Mouse (Mus musculus) embryonic facial prominence, embryonic 12.5 days (tissue): ENCODE results near the gene Acot2. TPM values are rescaled to one million over a fixed set of nuclear protein-coding genes. Genes with fewer than 3 reads are reported as not detected.
"Not testable (repeated sequence)": the region's sequence is repeated elsewhere in the genome, so short reads cannot be mapped to it uniquely, and the experiment has no call there.

ENCODE experiments used
- ATAC-seq: fragments of 200-750 bp; cut with Nextera tagmentation; 2 replicates; pipeline ENCODE4 v1.8.0; 2017; ENCODE audit not compliant: insufficient number of reproducible peaks, insufficient read depth, low FRiP score, low TSS enrichment
- H3K27ac ChIP-seq: fragments of 300-500 bp; sonication (generic); 2 replicates; pipeline ENCODE4 v1.5.1; 2016; ENCODE audit warnings: mild to moderate bottlenecking
- H3K27me3 ChIP-seq: fragments of 300-500 bp; sonication (generic); 2 replicates; pipeline ENCODE4 v1.6.1; 2016; ENCODE audit warnings: mild to moderate bottlenecking, moderate library complexity
- H3K36me3 ChIP-seq: fragments of 300-500 bp; sonication (generic); 2 replicates; pipeline ENCODE4 v1.6.1; 2016; ENCODE audit warnings: mild to moderate bottlenecking
- H3K4me1 ChIP-seq: fragments of 300-500 bp; sonication (generic); 2 replicates; pipeline ENCODE4 v1.6.1; 2016
- H3K4me2 ChIP-seq: fragments of 300-500 bp; sonication (generic); replicated peaks from 2 replicates; pipeline ENCODE4 v1.6.1; 2016; ENCODE audit warnings: mild to moderate bottlenecking, moderate library complexity
- H3K4me3 ChIP-seq: fragments of 300-500 bp; sonication (generic); 2 replicates; pipeline ENCODE4 v1.5.1; 2016; ENCODE audit warnings: mild to moderate bottlenecking
- H3K9ac ChIP-seq: fragments of 300-500 bp; sonication (generic); 2 replicates; pipeline ENCODE4 v1.6.1; 2016; ENCODE audit warnings: mild to moderate bottlenecking, moderate library complexity
- H3K9me3 ChIP-seq: fragments of 300-500 bp; sonication (generic); 2 replicates; pipeline ENCODE4 v1.6.1; 2016; ENCODE audit warnings: mild to moderate bottlenecking, moderate library complexity
- WGBS: fragments of 180-500 bp; shearing (Covaris S2); methylation state at CpG from one replicate; pipeline ENCODE4 v1.1.7; 2016; 5-methylcytosine and 5-hydroxymethylcytosine counted together
- polyA plus RNA-seq: library from polyadenylated mRNA; unstranded; fragments of >200 nt; fragmentation: Nextera tagmentation; extraction: Ambion mirVana; gene quantifications from 2 replicates; pipeline ENCODE4 v1.2.1, GENCODE M21; 2016

The Acot2 gene
- polyA plus RNA-seq, 1 experiment from 2014 or later = 20.8 TPM

- no peak overlapping the region for H3K27ac ChIP-seq
- H3K36me3 ChIP-seq = no peaks in the 10 kb centered on the region
- no peak overlapping the region for H3K9ac ChIP-seq
- ATAC-seq = no peak
- H3K27me3 ChIP-seq = no peaks in the 10 kb centered on the region
- H3K4me2 ChIP-seq = no peak overlapping the region
- H3K9me3 ChIP-seq = no peaks in the 10 kb centered on the region; the same call in 1 of the 2 replicates
- WGBS = 61% methylated on average over 11 of the region's 11 CpGs
- H3K4me3 ChIP-seq = no peak overlapping the region
- H3K4me1 ChIP-seq = no peaks in the 10 kb centered on the region
Observed at GRCm38 (mm10) chr12:83998341-83999107, 10.9 kb downstream of the Acot2 start.

GRCm38 (mm10) chr12:83999237-83999636, 11.6 kb downstream of the Acot2 start:
- not testable (repeated sequence) for H3K27me3 ChIP-seq, H3K9ac ChIP-seq, H3K4me2 ChIP-seq, H3K4me1 ChIP-seq, H3K4me3 ChIP-seq, H3K27ac ChIP-seq, H3K36me3 ChIP-seq, H3K9me3 ChIP-seq, ATAC-seq
- WGBS = 80% methylated on average over 8 of the region's 8 CpGs

GRCm38 (mm10) chr12:84000418-84000817, 12.8 kb downstream of the Acot2 start:
- WGBS = 91% methylated on average over 3 of the region's 3 CpGs

GRCm38 (mm10) chr12:84003866-84004265, 16.2 kb downstream of the Acot2 start:
- H3K9me3 ChIP-seq = no peaks in the 10 kb centered on the region; the same call in 1 of the 2 replicates
- H3K4me2 ChIP-seq = no peak overlapping the region
- no peaks in the 10 kb centered on the region for H3K27me3 ChIP-seq
- no peak overlapping the region for H3K27ac ChIP-seq
- H3K4me1 ChIP-seq = peaks cover 2% of the 10 kb centered on the region; the same call in 1 of the 2 replicates
- WGBS = 83% methylated on average over 1 of the region's 1 CpGs
- no peak overlapping the region for H3K9ac ChIP-seq
- ATAC-seq = no peak
- no peaks in the 10 kb centered on the region for H3K36me3 ChIP-seq
- H3K4me3 ChIP-seq = no peak overlapping the region

More at GRCm38 (mm10) chr12:84000418-84000817, 12.8 kb downstream of the Acot2 start:
- H3K27ac ChIP-seq = no peak overlapping the region
- H3K4me1 ChIP-seq = no peaks in the 10 kb centered on the region
- no peak for ATAC-seq
- no peaks in the 10 kb centered on the region for H3K36me3 ChIP-seq
- H3K9ac ChIP-seq = no peak overlapping the region
- no peak overlapping the region for H3K4me2 ChIP-seq
- H3K9me3 ChIP-seq = no peaks in the 10 kb centered on the region; the same call in 1 of the 2 replicates
- H3K4me3 ChIP-seq = no peak overlapping the region
- H3K27me3 ChIP-seq = no peaks in the 10 kb centered on the region

GRCm38 (mm10) chr12:84008251-84008650, 20.6 kb downstream of the Acot2 start:
- no peaks in the 10 kb centered on the region for H3K9me3 ChIP-seq
- no peak overlapping the region for H3K27ac ChIP-seq
- no peaks in the 10 kb centered on the region for H3K36me3 ChIP-seq
- H3K9ac ChIP-seq = no peak overlapping the region
- H3K27me3 ChIP-seq = no peaks in the 10 kb centered on the region
- no peak overlapping the region for H3K4me3 ChIP-seq
- H3K4me1 ChIP-seq = peaks cover 19% of the 10 kb centered on the region
- ATAC-seq = no peak
- 92% methylated on average over 12 of the region's 12 CpGs for WGBS
- H3K4me2 ChIP-seq = no peak overlapping the region

- Histone ChIP-seq H3K4me2 (peak overlapping the region; percentile 52), H3K9me3 (no peaks in the 10 kb centered on the region), H3K4me1 (peaks cover 19% of the 10 kb centered on the region), H3K36me3 (no peaks in the 10 kb centered on the region), H3K9ac (no peak overlapping the region), H3K4me3 (peak overlapping the region; percentile 47), H3K27ac (0 out of 2 replicates have a peak overlapping the region, but pooled peaks have one; percentile 50), H3K27me3 (no peaks in the 10 kb centered on the region)
- ATAC-seq = no peak
- whole genome bisulfite sequencing = 69% methylated on average over 8 of the region's 8 CpGs
Observed at GRCm38 (mm10) chr12:84008729-84009128, 21.1 kb downstream of the Acot2 start.

GRCm38 (mm10) chr12:84009171-84009965, 21.7 kb downstream of the Acot2 start, which contains the start of gene Acot1:
Acot1 (plus strand) TSS chr12:84009490.
- ATAC-seq = peak; percentile 93
- not testable (repeated sequence) for H3K27me3 ChIP-seq, H3K36me3 ChIP-seq, H3K9me3 ChIP-seq
- Histone ChIP-seq H3K4me1 (peaks cover 19% of the 10 kb centered on the region), H3K4me3 (peak within 1 kb of the TSS; percentile 47), H3K4me2 (peak within 1 kb of the TSS; percentile 52), H3K27ac (0 out of 2 replicates have a peak within 1 kb of the TSS, but pooled peaks have one; percentile 50), H3K9ac (peak within 1 kb of the TSS; percentile 60)
- 1% methylated on average over 53 of the region's 70 CpGs for WGBS

GRCm38 (mm10) chr12:84010201-84010600, 22.5 kb downstream of the Acot2 start:
- Histone ChIP-seq H3K27me3 (no peaks in the 10 kb centered on the region), H3K9ac (no peak overlapping the region), H3K4me3 (peak overlapping the region; percentile 47), H3K4me1 (peaks cover 19% of the 10 kb centered on the region), H3K36me3 (peaks cover 5% of the 10 kb centered on the region; the same call in 1 of the 2 replicates), H3K27ac (no peak overlapping the region), H3K9me3 (no peaks in the 10 kb centered on the region), H3K4me2 (peak overlapping the region; percentile 52)
- WGBS = 79% methylated on average over 3 of the region's 3 CpGs
- no peak for ATAC-seq

GRCm38 (mm10) chr12:84011251-84012040, 23.8 kb downstream of the Acot2 start:
- ATAC-seq = no peak
- H3K36me3 ChIP-seq = peaks cover 8% of the 10 kb centered on the region; the same call in 1 of the 2 replicates
- H3K9me3 ChIP-seq = no peaks in the 10 kb centered on the region
- H3K4me2 ChIP-seq = peak overlapping the region; percentile 52
- no peak overlapping the region for H3K4me3 ChIP-seq
- H3K4me1 ChIP-seq = peaks cover 19% of the 10 kb centered on the region
- WGBS = 55% methylated on average over 12 of the region's 12 CpGs
- 0 out of 2 replicates have a peak overlapping the region, but pooled peaks have one; percentile 11 for H3K27ac ChIP-seq
- no peaks in the 10 kb centered on the region for H3K27me3 ChIP-seq
- no peak overlapping the region for H3K9ac ChIP-seq

- Histone ChIP-seq H3K4me1 (peaks cover 19% of the 10 kb centered on the region), H3K4me2 (no peak overlapping the region), H3K4me3 (no peak overlapping the region), H3K27me3 (no peaks in the 10 kb centered on the region), H3K9ac (no peak overlapping the region), H3K27ac (no peak overlapping the region), H3K36me3 (peaks cover 8% of the 10 kb centered on the region; the same call in 1 of the 2 replicates), H3K9me3 (no peaks in the 10 kb centered on the region)
- no peak for ATAC-seq
- 73% methylated on average over 6 of the region's 6 CpGs for WGBS
Observed at GRCm38 (mm10) chr12:84013130-84013529, 25.5 kb downstream of the Acot2 start.

GRCm38 (mm10) chr12:84013701-84014100, 26.0 kb downstream of the Acot2 start:
- no peaks in the 10 kb centered on the region for H3K9me3 ChIP-seq
- H3K4me3 ChIP-seq = no peak overlapping the region
- H3K9ac ChIP-seq = no peak overlapping the region
- H3K27me3 ChIP-seq = no peaks in the 10 kb centered on the region
- no peak overlapping the region for H3K27ac ChIP-seq
- peaks cover 8% of the 10 kb centered on the region; the same call in 1 of the 2 replicates for H3K36me3 ChIP-seq
- H3K4me2 ChIP-seq = no peak overlapping the region
- H3K4me1 ChIP-seq = peaks cover 18% of the 10 kb centered on the region
- ATAC-seq = no peak
- 93% methylated on average over 7 of the region's 7 CpGs for WGBS
